Mouse (Mus musculus) layer of hippocampus, adult 9-11 months (tissue): ENCODE measurements around the gene Il1rl2.
"Not testable (repeated sequence)": the region's sequence is repeated elsewhere in the genome, so short reads cannot be mapped to it uniquely, and the experiment has no call there.

Source experiments
- DNase-seq: peaks from one replicate; pipeline ENCODE4 v3.0.0; 2022

Il1rl2 gene

GRCm38 (mm10) chr1:40324457-40324856 is at the start of gene Il1rl2:
TSS of gene Il1rl2 (plus strand) at chr1:40324610.
- peak; percentile 9 for DNase-seq

GRCm38 (mm10) chr1:40275285-40276013 is 49.0 kb upstream of the Il1rl2 start:
- DNase-seq, result no peak

- no peak for DNase-seq
These were observed 46.5 kb upstream of the Il1rl2 start for GRCm38 (mm10) chr1:40277944-40278343.

GRCm38 (mm10) chr1:40278720-40279119 is 45.7 kb upstream of the Il1rl2 start:
- no peak for DNase-seq

- DNase-seq, result no peak
These were observed 45.1 kb upstream of the Il1rl2 start for GRCm38 (mm10) chr1:40279182-40279743.

GRCm38 (mm10) chr1:40281950-40282349 is 42.5 kb upstream of the Il1rl2 start:
- DNase-seq, result no peak

GRCm38 (mm10) chr1:40282394-40282793 is 42.0 kb upstream of the Il1rl2 start:
- DNase-seq, result no peak

GRCm38 (mm10) chr1:40283995-40284394 is 40.4 kb upstream of the Il1rl2 start:
- no peak for DNase-seq

- no peak for DNase-seq
These were observed 33.7 kb upstream of the Il1rl2 start for GRCm38 (mm10) chr1:40290489-40291255.

GRCm38 (mm10) chr1:40292231-40292630 is 32.2 kb upstream of the Il1rl2 start:
- no peak for DNase-seq

- no peak for DNase-seq
These were observed 30.5 kb upstream of the Il1rl2 start for GRCm38 (mm10) chr1:40293891-40294290.

- DNase-seq, result no peak
These were observed 29.6 kb upstream of the Il1rl2 start for GRCm38 (mm10) chr1:40294824-40295223.

GRCm38 (mm10) chr1:40298053-40298452 is 26.4 kb upstream of the Il1rl2 start:
- DNase-seq, result no peak

- no peak for DNase-seq
These were observed 21.1 kb upstream of the Il1rl2 start for GRCm38 (mm10) chr1:40303179-40303866.

- not testable (repeated sequence) for DNase-seq
These were observed 20.1 kb upstream of the Il1rl2 start for GRCm38 (mm10) chr1:40304321-40304720.

GRCm38 (mm10) chr1:40306111-40306510 is 18.3 kb upstream of the Il1rl2 start:
- no peak for DNase-seq

- no peak for DNase-seq
These were observed 13.3 kb upstream of the Il1rl2 start for GRCm38 (mm10) chr1:40311123-40311522.

GRCm38 (mm10) chr1:40311625-40312024 is 12.8 kb upstream of the Il1rl2 start:
- DNase-seq, result no peak

GRCm38 (mm10) chr1:40314016-40314415 is 10.4 kb upstream of the Il1rl2 start:
- DNase-seq, result no peak

- no peak for DNase-seq
These were observed 6.8 kb upstream of the Il1rl2 start for GRCm38 (mm10) chr1:40317657-40318056.

GRCm38 (mm10) chr1:40321824-40322223 is 2.6 kb upstream of the Il1rl2 start:
- peak; percentile 12 for DNase-seq

- no peak for DNase-seq
These were observed 1.9 kb upstream of the Il1rl2 start for GRCm38 (mm10) chr1:40322543-40322942.

GRCm38 (mm10) chr1:40324955-40325702 is 719 bp downstream of the Il1rl2 start:
- no peak for DNase-seq
